Mouse (Mus musculus): ENCODE results near the gene Wwox.

The Wwox gene

GRCm38 (mm10) chr8:114468526-114469207 is 29.2 kb downstream of the Wwox start:
- no peak for DNase-seq

DNA sequence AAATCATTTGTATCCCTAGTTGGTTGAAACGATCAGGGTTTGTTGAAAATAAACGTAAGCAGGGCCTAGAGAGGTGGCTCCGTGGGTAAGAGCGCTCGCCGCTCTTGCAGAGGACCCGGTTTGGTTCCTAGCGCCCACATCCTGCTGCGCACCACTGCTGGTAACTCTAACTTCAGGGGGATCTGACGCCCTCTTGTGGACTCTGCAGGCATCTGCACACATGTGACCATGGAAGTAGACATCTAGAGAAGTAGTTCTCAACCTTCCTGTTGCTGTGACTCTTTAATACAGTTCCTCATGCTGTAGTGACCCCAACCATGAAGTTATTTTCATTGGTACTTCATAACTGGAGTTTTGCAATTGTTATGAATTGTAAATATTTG is 29.7 kb downstream of the Wwox start:
- DNase-seq, result no peak

- peak; percentile 94 for DNase-seq
Measured at GRCm38 (mm10) chr8:114473546-114473945, 34.1 kb downstream of the Wwox start.

- DNase-seq, result no peak
Measured at GRCm38 (mm10) chr8:114476919-114477318, 37.5 kb downstream of the Wwox start.

- DNase-seq, result no peak
Measured at GRCm38 (mm10) chr8:114477790-114478189, 38.3 kb downstream of the Wwox start.

DNA sequence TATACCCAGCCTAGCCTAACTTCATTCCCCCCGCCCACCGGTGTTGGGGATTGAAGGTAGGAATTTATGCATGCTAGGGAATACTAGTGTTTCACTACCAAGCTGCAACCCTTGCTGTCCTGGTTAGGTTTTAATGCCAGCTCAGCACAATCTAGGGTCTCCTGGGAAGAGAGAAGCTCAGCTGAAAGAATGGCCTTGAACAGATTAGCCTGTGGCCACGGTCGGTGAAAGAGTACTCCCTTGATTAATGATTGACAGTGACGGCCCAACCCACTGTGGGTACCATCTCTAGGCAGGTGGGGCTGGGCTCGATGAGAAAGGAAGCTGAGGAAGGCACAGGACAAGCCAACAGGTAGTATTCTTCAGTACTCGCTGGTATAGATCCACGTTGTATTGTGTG is 40.3 kb downstream of the Wwox start:
- DNase-seq, result no peak

DNA sequence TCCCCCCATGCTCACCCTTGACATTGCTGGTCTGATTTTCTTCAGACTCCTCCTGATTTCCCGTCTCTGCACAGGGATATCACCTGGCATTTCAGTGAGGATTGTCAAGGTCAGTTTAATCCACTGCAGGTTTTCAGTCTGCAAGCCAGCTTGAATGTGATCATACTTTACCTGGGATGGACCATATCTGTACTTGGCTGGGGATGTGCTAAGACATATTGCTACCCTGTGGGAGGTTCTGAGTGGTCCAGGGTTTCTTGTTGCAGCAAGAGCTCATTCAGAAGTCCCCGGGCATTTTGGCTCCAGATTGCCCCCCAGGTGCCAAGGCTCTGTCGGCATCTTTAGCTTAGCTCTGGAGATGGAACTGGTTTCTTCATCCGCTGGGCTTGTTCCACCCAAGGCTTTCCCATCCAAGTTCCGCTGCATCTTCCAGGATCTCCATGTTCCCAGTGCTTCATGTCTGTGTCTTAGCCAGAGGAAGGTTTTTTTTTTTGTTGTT is 52.3 kb downstream of the Wwox start:
- DNase-seq, result no peak

- DNase-seq, result no peak
Measured at GRCm38 (mm10) chr8:114499448-114500144, 60.1 kb downstream of the Wwox start.

DNA sequence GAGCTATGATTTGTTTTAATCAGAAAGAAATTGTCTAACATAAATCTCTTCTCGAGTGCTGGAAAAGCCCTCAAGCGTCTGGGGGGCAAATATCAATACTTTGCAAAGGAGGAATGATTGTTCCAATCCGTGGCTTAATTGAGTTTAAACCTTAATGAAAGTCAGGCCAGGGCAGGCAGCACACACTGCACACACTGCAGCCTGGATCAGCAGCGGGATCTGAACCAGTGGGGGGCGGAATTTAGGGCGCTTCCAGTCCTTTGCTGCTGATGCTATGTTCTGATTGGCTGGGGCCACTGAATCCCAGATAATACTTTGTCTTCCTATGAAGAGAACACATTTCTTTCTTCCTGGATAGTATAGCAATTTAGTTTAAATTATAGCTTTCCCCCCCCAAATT is 62.5 kb downstream of the Wwox start:
- DNase-seq, result no peak

DNA sequence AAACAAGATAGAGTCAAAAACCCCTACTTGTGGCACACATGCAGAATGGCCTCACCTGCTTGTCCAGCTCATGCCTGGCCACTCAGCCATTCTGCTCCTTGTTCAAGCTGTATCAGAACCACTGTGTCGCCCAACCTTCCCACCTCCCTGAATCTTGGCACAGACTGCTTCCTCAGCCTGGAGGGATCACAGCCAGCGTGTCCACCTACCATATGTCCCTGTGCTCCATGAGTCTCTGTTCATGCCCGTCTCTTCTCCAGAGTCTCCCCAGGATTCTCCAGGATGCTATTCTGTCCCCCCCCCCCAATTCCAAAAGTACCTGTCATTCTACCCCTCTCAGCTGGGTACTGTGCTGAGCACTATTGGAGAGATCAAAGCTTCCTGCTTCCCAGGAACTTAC is 63.7 kb downstream of the Wwox start:
- peak; percentile 63 for DNase-seq

GRCm38 (mm10) chr8:114504889-114505288 is 65.4 kb downstream of the Wwox start:
- peak; percentile 66 for DNase-seq

- peak; percentile 50 for DNase-seq
Measured at GRCm38 (mm10) chr8:114505351-114506347, 66.2 kb downstream of the Wwox start.

- DNase-seq, result peak; percentile 71
Measured at GRCm38 (mm10) chr8:114507404-114507803, 67.9 kb downstream of the Wwox start.

GRCm38 (mm10) chr8:114510226-114510625 is 70.8 kb downstream of the Wwox start:
- peak; percentile 83 for DNase-seq

GRCm38 (mm10) chr8:114512075-114512935 is 72.8 kb downstream of the Wwox start:
- DNase-seq, result peak; percentile 79

DNA sequence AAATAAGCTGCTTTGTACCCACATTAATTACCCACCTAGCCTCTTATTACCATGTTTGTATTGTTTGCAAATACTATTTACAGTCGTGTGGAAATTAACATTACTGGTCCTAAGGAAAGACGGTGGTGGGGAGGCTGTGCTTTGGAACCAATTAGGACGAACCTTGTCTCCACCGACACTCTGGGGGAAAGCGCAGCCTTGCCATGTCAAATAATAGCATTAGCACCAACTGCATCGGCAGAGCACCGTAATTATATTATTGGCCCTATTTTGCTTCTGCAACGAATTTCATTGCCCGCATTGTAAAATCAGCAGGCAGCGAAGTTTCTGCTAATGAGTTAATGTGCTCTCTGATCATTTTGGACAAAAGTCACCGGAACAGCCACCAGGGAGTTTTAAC is 75.2 kb downstream of the Wwox start:
- peak; percentile 10 for DNase-seq

- DNase-seq, result no peak
Measured at GRCm38 (mm10) chr8:114523061-114523460, 83.6 kb downstream of the Wwox start.

DNA sequence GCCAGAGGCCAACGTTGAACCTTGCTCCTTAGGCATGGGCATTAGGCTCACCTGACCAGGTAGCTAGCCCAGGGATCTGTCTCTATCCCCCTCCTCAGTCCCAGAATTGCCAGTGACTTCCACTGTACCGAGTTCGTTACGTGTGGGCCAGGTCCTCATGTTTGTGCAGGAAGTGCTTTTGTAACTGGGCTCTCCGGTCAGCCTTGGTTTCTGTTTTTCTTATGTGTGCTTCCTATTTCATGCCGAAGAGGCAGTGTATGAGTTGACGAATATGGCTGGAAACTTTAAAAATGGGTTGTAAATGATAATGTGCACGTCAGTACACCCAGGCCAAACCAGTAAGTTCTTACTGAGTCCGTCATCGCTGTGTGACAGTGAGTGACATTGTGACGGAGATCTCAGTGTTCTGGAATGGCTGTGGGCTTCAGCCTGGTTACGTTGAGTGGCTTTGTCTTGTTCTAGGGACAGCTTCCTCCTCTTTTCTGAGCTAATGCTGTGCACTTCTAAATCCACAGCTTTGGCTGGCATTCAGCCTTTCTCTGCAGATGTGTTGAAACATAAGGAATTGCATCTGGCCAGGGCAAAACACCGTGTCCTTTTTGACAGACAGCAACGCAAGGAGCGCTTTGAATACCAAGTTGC is 87.3 kb downstream of the Wwox start:
- DNase-seq, result no peak

DNA sequence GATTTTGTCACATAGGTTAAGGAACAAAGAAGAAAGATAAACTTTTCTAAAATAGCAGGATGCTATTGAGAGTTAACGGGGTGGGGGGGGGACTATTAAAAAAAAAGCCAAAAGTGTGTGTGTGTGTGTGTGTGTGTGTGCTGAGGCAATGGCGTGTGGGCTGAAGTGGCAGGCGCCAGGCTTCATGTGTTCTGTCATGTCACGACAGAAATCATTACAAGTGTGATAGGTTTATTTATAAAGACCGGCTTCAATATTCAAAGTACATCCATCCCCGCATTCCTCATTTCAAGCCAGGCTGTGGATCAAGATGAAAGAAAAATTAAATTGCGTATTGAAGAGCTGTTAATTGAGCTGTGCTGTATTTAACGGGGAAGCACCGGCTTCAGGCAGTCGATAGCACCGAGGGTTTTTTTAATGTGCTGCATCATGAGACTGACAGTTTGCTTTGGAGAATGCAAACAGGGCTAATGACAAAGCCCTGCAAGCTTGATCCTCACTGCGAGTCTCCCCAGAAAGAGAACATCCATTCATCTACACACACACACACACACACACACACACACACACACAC is 88.3 kb downstream of the Wwox start:
- DNase-seq, result no peak

- no peak for DNase-seq
Measured at GRCm38 (mm10) chr8:114529581-114529980, 90.1 kb downstream of the Wwox start.

- no peak for DNase-seq
Measured at GRCm38 (mm10) chr8:114536201-114536600, 96.7 kb downstream of the Wwox start.

All from heart, adult 11 months (tissue).